Mouse (Mus musculus): ENCODE results near the gene Olfr372.

The Olfr372 gene

GRCm38 (mm10) chr8:72096721-72097120 lies 55.7 kb downstream of the Olfr372 start:
- intact Hi-C loops (cut with DNase I) = loop anchor here (5.0 kb wide), 1 partner anchor 89 kb away; the partner anchor contains the start of gene Cyp4f18

GRCm38 (mm10) chr8:72099377-72100103 lies 58.5 kb downstream of the Olfr372 start:
- intact Hi-C loops (cut with DNase I) = loop anchor here (5.0 kb wide), 1 partner anchor 92 kb away; the partner anchor contains the start of gene Cyp4f18

GRCm38 (mm10) chr8:72105165-72105564 lies 64.1 kb downstream of the Olfr372 start:
- intact Hi-C loops (cut with DNase I) = no loop called here

GRCm38 (mm10) chr8:72106740-72107139 lies 65.7 kb downstream of the Olfr372 start, which contains the start of gene Olfr374:
TSS of gene Olfr374 (plus strand) at chr8:72107040.
- intact Hi-C loops (cut with DNase I) = no loop called here
